Mouse (Mus musculus): ENCODE measurements at regions not wholly inside any gene's neighbourhood (a gene's known extent, or its start where the extent isn't known, plus 50 kb on each side); places are given as distances from the start of the nearest gene placed in this dataset.

- no peak for DNase-seq
These were observed 227.8 kb upstream of the Adgrl2 start for GRCm38 (mm10) chr3:149217916-149218803.

GRCm38 (mm10) chr3:149216759-149217400, 226.5 kb upstream of the Adgrl2 start:
- no peak for DNase-seq

GRCm38 (mm10) chr3:149215691-149216090, 225.3 kb upstream of the Adgrl2 start:
- DNase-seq: no peak

- DNase-seq: no peak
These were observed 221.6 kb upstream of the Adgrl2 start for GRCm38 (mm10) chr3:149211909-149212308.

- DNase-seq: no peak
These were observed 218.9 kb upstream of the Adgrl2 start for GRCm38 (mm10) chr3:149209260-149209659.

- DNase-seq: no peak
These were observed 213.1 kb upstream of the Adgrl2 start for GRCm38 (mm10) chr3:149203451-149203850.

- DNase-seq: no peak
These were observed 206.3 kb upstream of the Adgrl2 start for GRCm38 (mm10) chr3:149196477-149197185.

- peak; percentile 27 for DNase-seq
These were observed 200.7 kb upstream of the Adgrl2 start for GRCm38 (mm10) chr3:149190856-149191576.

- DNase-seq: peak; percentile 40
These were observed 193.8 kb upstream of the Adgrl2 start for GRCm38 (mm10) chr3:149184136-149184551.

GRCm38 (mm10) chr3:149182095-149182494, 191.7 kb upstream of the Adgrl2 start:
- no peak for DNase-seq

- DNase-seq: no peak
These were observed 189.8 kb upstream of the Adgrl2 start for GRCm38 (mm10) chr3:149180129-149180528.

- DNase-seq: no peak
These were observed 189.2 kb upstream of the Adgrl2 start for GRCm38 (mm10) chr3:149179486-149180116.

- DNase-seq: no peak
These were observed 188.5 kb upstream of the Adgrl2 start for GRCm38 (mm10) chr3:149178891-149179290.

- DNase-seq: no peak
These were observed 184.5 kb upstream of the Adgrl2 start for GRCm38 (mm10) chr3:149174689-149175390.

- DNase-seq: no peak
These were observed 183.2 kb upstream of the Adgrl2 start for GRCm38 (mm10) chr3:149173537-149173936.

GRCm38 (mm10) chr3:149171766-149172165, 181.4 kb upstream of the Adgrl2 start:
- DNase-seq: no peak

- no peak for DNase-seq
These were observed 179.8 kb upstream of the Adgrl2 start for GRCm38 (mm10) chr3:149170191-149170590.

- DNase-seq: no peak
These were observed 179.1 kb upstream of the Adgrl2 start for GRCm38 (mm10) chr3:149169442-149169841.

- no peak for DNase-seq
These were observed 177.6 kb upstream of the Adgrl2 start for GRCm38 (mm10) chr3:149167997-149168396.

- DNase-seq: no peak
These were observed 174.4 kb upstream of the Adgrl2 start for GRCm38 (mm10) chr3:149164804-149165203.

- no peak for DNase-seq
These were observed 173.2 kb upstream of the Adgrl2 start for GRCm38 (mm10) chr3:149163591-149163990.

GRCm38 (mm10) chr3:149160833-149161232, 170.5 kb upstream of the Adgrl2 start:
- DNase-seq: no peak

Data from retina, postnatal 1 day (tissue).